Mouse (Mus musculus) forebrain, embryonic 16.5 days (tissue): Measurements from ENCODE around the gene Nus1. TPM values are rescaled to one million over a fixed set of nuclear protein-coding genes. Genes with fewer than 3 reads are reported as not detected.

Experiments
- ATAC-seq: fragments of 200-750 bp; cut with Nextera tagmentation; 2 replicates; pipeline ENCODE4 v1.8.0; 2017; ENCODE audit warnings: mild to moderate bottlenecking, moderate library complexity
- H3K27ac ChIP-seq: fragments of 300-500 bp; sonication (generic); 2 replicates; pipeline ENCODE4 v1.5.1; 2014; ENCODE audit warnings: low read length, control low read depth
- H3K27me3 ChIP-seq: fragments of 300-500 bp; sonication (generic); replicated peaks from 2 replicates; pipeline ENCODE4 v1.6.1; 2014; ENCODE audit warnings: low read length; ENCODE audit not compliant: control insufficient read depth, insufficient read depth
- H3K36me3 ChIP-seq: fragments of 300-500 bp; sonication (generic); 2 replicates; pipeline ENCODE4 v1.6.1; 2014; ENCODE audit not compliant: control insufficient read depth, insufficient read depth
- H3K4me1 ChIP-seq: fragments of 300-500 bp; sonication (generic); replicated peaks from 2 replicates; pipeline ENCODE4 v1.6.1; 2014; ENCODE audit warnings: low read length; ENCODE audit not compliant: control insufficient read depth, insufficient read depth
- H3K4me2 ChIP-seq: fragments of 300-500 bp; sonication (generic); 2 replicates; pipeline ENCODE4 v1.6.1; 2014; ENCODE audit warnings: mild to moderate bottlenecking, low read length, control low read depth
- H3K4me3 ChIP-seq: fragments of 300-500 bp; sonication (generic); replicated peaks from 2 replicates; pipeline ENCODE4 v1.5.1; 2014; ENCODE audit warnings: mild to moderate bottlenecking, low read length, control low read depth
- H3K9ac ChIP-seq: fragments of 300-500 bp; sonication (generic); replicated peaks from 2 replicates; pipeline ENCODE4 v1.6.1; 2014; ENCODE audit warnings: low read depth, low read length, control low read depth
- H3K9me3 ChIP-seq: fragments of 300-500 bp; sonication (generic); 2 replicates; pipeline ENCODE4 v1.6.1; 2016; ENCODE audit warnings: low read length; ENCODE audit not compliant: control insufficient read depth
- WGBS: fragments of 180-500 bp; shearing (Covaris S2); extraction: QIAGEN DNeasy Blood & Tissue Kit; methylation state at CpG from one replicate; pipeline ENCODE4 v1.1.7; 2014; 5-methylcytosine and 5-hydroxymethylcytosine counted together
- polyA plus RNA-seq: library from polyadenylated mRNA; unstranded; fragments of >200 nt; fragmentation: Nextera tagmentation; extraction: Ambion mirVana; gene quantifications from 2 replicates; pipeline ENCODE4 v1.2.1, GENCODE M21; 2015

Nus1 gene
- polyA plus RNA-seq, result 19.2 and 20.3 TPM in 2 replicates

DNA sequence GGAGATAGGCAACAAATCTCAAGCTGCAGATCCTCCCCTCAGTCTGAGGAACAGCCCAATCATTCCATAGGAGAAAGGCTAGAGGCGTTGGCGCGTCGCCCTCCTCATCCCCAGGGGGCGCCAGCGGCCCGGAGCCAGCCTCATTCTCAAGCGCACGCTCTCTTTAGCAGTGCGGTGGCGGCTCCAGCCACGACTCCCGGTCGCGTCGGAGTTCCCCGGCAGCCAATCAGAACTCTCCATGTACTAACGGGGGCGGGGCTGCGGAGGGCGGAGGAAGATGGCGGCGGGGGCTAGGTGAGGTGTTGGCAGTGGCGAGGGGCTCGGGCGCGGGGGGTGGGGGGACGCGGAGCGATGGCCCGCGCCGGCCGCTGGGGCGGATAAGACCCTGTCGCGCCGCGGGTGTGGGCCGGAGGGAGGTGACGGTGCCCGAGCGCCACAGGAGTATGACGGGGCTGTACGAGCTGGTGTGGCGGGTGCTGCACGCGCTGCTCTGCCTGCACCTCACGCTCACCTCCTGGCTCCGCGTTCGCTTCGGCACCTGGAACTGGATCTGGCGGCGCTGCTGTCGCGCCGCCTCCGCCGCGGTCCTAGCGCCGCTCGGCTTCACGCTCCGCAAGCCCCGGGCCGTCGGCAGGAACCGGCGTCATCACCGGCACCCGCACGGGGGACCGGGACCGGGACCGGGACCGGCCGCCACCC is at the start of gene Nus1:
Nus1 (plus strand) TSS at position 249 of the 699 bp plus-strand sequence.
- peak within 1 kb of the TSS; percentile 95 for H3K27ac ChIP-seq
- H3K36me3 ChIP-seq, result no peaks in the 10 kb centered on the region
- H3K4me1 ChIP-seq, result peaks cover 24% of the 10 kb centered on the region
- peak; percentile 98 for ATAC-seq
- no peaks in the 10 kb centered on the region for H3K9me3 ChIP-seq
- no peaks in the 10 kb centered on the region for H3K27me3 ChIP-seq
- WGBS, result under 1% methylated on average over 72 of the region's 79 CpGs
- peak within 1 kb of the TSS; percentile 76 for H3K4me2 ChIP-seq
- H3K9ac ChIP-seq, result peak within 1 kb of the TSS; percentile 93
- peak within 1 kb of the TSS; percentile 97 for H3K4me3 ChIP-seq

DNA sequence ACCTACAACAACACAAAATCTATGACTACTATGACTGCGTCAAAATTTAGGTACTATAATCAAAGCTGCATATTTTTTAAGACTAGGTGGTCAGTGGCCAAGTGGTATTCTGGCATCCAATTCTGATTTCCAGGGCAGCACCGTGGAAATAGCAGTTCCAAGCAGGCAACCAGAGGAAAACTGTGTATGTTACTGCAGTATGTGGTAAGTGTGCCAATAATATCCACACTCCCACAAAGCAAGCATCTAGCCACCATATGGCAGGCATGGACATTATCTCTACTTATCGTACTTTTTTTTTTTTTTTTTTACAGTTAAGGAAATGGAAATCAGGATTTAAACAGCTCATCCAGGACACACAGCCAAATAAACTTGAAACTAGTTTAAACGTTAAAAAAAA is 49.0 kb upstream of the Nus1 start:
- H3K27me3 ChIP-seq, result no peaks in the 10 kb centered on the region

DNA sequence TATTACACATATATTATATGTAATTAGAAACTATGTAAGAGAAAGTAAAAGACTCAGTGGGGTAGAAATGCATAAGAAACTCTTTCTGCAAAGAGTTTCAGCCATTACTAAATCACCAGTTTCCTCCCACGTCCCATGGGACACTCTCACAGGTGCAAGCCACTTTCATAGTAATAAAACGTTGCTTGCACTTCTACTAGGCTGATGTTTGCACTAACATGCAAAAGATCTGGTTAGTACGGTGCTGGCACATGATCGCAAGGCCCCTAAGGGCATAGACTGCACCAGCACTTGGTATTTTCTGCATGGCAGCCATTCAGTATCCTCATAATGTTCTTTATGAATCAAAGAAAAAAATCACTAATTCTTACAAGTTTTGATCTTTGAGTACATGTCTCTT is 43.5 kb upstream of the Nus1 start:
- Histone ChIP-seq H3K9me3 (no peaks in the 10 kb centered on the region), H3K4me2 (no peak overlapping the region), H3K9ac (no peak overlapping the region), H3K4me1 (peaks cover 3% of the 10 kb centered on the region; the same call in 1 of the 2 replicates), H3K36me3 (no peaks in the 10 kb centered on the region), H3K27me3 (no peaks in the 10 kb centered on the region), H3K27ac (no peak overlapping the region), H3K4me3 (no peak overlapping the region)
- no peak for ATAC-seq
- 85% methylated on average over 4 of the region's 4 CpGs for WGBS

More for the DNA sequence above, 49.0 kb upstream of the Nus1 start:
- no peaks in the 10 kb centered on the region for H3K4me1 ChIP-seq
- no peaks in the 10 kb centered on the region for H3K9me3 ChIP-seq
- H3K27ac ChIP-seq, result no peak overlapping the region
- H3K4me3 ChIP-seq, result no peak overlapping the region
- H3K9ac ChIP-seq, result no peak overlapping the region
- no peaks in the 10 kb centered on the region for H3K36me3 ChIP-seq
- WGBS, result 76% methylated on average over 4 of the region's 4 CpGs
- H3K4me2 ChIP-seq, result no peak overlapping the region
- no peak for ATAC-seq

DNA sequence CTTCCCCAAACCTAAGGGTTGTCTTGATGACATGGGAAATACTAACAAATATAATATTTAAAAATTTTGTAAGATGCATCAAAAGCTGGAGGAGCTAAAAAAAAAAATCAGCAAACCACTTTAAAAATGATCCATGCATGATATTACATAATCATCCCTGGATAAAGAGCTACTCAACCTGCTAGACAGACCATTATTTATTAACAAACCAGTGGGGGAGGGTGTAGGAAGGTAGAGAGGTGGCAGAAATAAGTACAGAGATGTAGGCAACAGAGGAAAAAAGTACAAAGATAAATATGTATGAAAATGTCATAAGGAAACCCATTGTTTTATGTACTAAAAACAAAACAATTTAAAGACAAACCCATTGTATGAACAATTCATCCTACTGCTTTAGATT is 42.7 kb upstream of the Nus1 start:
- H3K36me3 ChIP-seq, result no peaks in the 10 kb centered on the region
- H3K27me3 ChIP-seq, result no peaks in the 10 kb centered on the region
- no peaks in the 10 kb centered on the region for H3K9me3 ChIP-seq
- no peak for ATAC-seq
- H3K9ac ChIP-seq, result no peak overlapping the region
- no peak overlapping the region for H3K4me3 ChIP-seq
- H3K27ac ChIP-seq, result no peak overlapping the region
- H3K4me2 ChIP-seq, result no peak overlapping the region
- peaks cover 5% of the 10 kb centered on the region for H3K4me1 ChIP-seq

DNA sequence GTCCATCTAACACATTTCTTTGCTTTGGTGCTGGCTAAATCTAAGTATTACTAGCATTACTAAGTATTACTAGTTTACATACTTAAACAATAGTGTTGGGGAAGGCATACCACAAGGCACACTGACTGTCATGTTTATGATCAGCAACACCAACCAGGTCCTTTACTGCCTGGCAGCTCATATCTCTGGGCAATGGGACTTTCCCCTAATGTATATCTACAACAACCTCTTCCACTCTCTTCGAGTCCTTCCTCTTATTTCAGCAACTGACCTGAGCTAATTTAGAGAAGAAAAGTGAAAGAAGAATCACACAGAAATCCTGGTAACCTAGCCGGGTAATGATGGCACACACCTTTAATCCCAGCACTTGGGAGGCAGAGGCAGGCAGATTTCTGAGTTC is 40.9 kb upstream of the Nus1 start:
- Histone ChIP-seq H3K4me2 (no peak overlapping the region), H3K4me1 (peaks cover 5% of the 10 kb centered on the region), H3K9ac (no peak overlapping the region), H3K9me3 (no peaks in the 10 kb centered on the region), H3K27me3 (no peaks in the 10 kb centered on the region), H3K4me3 (no peak overlapping the region), H3K27ac (no peak overlapping the region), H3K36me3 (no peaks in the 10 kb centered on the region)
- WGBS, result 96% methylated on average over 2 of the region's 2 CpGs
- no peak for ATAC-seq

DNA sequence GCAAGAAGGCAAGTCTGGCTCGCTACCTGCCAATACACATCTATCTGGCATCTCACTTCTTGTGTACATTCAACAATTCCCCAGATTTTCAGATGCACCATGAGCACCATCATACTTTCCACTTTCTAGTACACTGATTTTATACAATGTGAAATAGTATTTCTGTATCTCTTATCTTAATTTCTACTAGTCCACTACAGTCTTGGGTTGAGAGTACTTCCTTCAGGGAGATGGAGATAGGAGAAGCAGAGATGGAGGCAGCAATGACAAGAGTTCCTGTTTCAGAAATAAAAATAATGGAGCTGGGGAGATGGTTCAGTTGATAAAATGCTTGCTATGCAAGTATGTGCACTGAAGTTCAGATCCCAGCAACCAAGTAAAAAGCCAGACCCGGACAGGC is 39.5 kb upstream of the Nus1 start:
- WGBS, result 98% methylated on average over 2 of the region's 2 CpGs
- no peak overlapping the region for H3K4me2 ChIP-seq
- no peak overlapping the region for H3K9ac ChIP-seq
- no peaks in the 10 kb centered on the region for H3K36me3 ChIP-seq
- H3K4me1 ChIP-seq, result peaks cover 9% of the 10 kb centered on the region
- no peak overlapping the region for H3K4me3 ChIP-seq
- H3K27me3 ChIP-seq, result no peaks in the 10 kb centered on the region
- H3K27ac ChIP-seq, result no peak overlapping the region
- H3K9me3 ChIP-seq, result no peaks in the 10 kb centered on the region
- ATAC-seq, result no peak

DNA sequence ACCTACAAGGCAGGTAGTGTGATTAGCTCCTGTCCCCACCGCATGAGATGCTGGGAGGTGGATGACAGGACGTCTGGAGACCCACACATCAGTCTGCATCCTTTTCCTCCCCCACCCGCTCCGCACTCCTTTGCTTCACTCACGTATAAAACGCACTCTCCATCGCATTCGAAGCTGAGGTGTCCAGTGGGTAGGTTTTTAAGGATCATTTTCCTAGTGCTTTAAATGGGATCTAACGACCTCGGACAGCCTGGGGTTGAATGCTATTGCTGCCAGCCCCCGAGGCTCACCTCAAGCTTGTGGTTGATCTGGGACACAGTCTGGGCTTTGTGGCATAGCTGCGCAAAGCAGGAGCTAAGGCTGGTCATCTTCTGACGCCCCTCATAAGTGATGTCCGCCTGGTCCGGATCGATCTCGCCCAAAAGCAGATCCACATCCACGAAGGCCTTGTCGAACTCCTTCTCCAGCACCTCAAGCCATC is 36.0 kb upstream of the Nus1 start:
- no peaks in the 10 kb centered on the region for H3K9me3 ChIP-seq
- H3K4me2 ChIP-seq, result peak overlapping the region; percentile 65
- WGBS, result 0% methylated on average over 19 of the region's 19 CpGs
- H3K9ac ChIP-seq, result peak overlapping the region; percentile 97
- ATAC-seq, result peak; percentile 37
- H3K36me3 ChIP-seq, result no peaks in the 10 kb centered on the region
- H3K4me1 ChIP-seq, result peaks cover 11% of the 10 kb centered on the region
- H3K4me3 ChIP-seq, result peak overlapping the region; percentile 98
- no peaks in the 10 kb centered on the region for H3K27me3 ChIP-seq
- H3K27ac ChIP-seq, result peak overlapping the region; percentile 95

DNA sequence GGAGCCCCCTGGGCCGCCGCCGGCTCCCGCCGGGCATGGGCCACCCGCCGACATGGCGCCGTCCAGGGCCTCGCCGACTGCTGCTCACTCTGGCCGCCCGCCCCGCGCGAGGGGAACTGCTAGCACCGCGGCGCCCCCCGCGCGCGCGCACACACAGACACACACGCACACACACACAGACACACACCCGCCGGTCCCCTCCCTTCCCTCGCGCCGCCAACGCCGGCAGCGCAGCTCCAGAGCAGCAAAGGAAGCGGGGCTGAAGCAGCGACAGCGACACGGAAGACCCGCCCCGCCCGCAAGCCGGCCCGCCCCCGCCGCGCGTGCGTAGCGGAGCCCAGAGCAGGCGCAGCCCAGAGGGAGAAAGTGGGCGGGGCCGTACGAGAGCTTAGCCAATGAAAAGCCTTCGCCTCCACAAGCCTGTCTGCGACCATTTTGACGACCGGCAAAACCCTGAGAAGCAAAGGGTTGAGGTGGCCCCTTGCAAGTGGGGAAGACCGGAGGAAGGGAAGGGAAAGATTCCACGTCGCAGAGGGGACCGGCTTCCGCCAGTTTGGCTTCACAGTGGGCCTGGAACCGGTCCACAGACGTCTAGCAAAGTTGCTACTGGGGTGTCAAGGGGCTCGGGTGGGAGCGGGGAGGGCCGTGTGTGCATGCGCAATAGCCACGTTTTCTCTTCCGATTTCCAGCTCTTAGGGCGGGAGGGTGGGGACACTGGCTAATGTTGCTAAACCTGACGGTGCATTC is 35.3 kb upstream of the Nus1 start, which contains the start of gene Gopc:
Gopc (minus strand) TSS at position 280 of the 747 bp plus-strand sequence.
- H3K9ac ChIP-seq, result peak within 1 kb of the TSS; percentile 97
- peak within 1 kb of the TSS; percentile 95 for H3K27ac ChIP-seq
- peak; percentile 98 for ATAC-seq
- peak within 1 kb of the TSS; percentile 98 for H3K4me3 ChIP-seq
- WGBS, result under 1% methylated on average over 66 of the region's 71 CpGs
- no peaks in the 10 kb centered on the region for H3K27me3 ChIP-seq
- no peaks in the 10 kb centered on the region for H3K9me3 ChIP-seq
- H3K4me2 ChIP-seq, result peak within 1 kb of the TSS; percentile 70
- H3K4me1 ChIP-seq, result peaks cover 11% of the 10 kb centered on the region
- no peaks in the 10 kb centered on the region for H3K36me3 ChIP-seq

DNA sequence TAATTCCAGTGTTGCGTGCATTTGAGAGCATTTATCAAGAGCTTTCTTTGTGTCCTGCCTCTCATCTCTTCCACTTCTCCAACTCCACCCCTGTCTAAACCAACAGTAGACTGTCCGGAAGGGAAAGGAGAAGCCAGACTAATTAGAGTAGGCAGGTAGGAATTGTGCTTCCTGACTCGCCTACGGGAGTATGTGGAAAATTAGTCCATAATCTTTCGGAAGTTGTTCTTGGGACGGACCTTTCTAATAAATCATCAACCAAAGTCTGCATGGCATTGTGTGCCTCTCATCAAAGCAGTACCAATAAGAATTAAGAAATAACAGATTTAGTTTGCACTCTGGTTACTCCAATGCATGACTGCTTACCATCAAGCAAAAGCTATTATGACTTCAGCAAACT is 34.3 kb upstream of the Nus1 start:
- H3K9ac ChIP-seq, result no peak overlapping the region
- WGBS, result 86% methylated on average over 6 of the region's 6 CpGs
- H3K27ac ChIP-seq, result no peak overlapping the region

More for the DNA sequence above, 34.3 kb upstream of the Nus1 start:
- Histone ChIP-seq H3K9me3 (no peaks in the 10 kb centered on the region), H3K4me1 (peaks cover 9% of the 10 kb centered on the region), H3K27me3 (no peaks in the 10 kb centered on the region), H3K4me3 (no peak overlapping the region), H3K4me2 (peak overlapping the region; percentile 70), H3K36me3 (no peaks in the 10 kb centered on the region)
- no peak for ATAC-seq
